Mouse (Mus musculus): Measurements from ENCODE around the gene Det1. TPM values are rescaled to one million over a fixed set of nuclear protein-coding genes. Genes with fewer than 3 reads are reported as not detected.

Det1 gene
- polyA plus RNA-seq, 1 experiment from 2014 or later: 14.9 TPM

DNA sequence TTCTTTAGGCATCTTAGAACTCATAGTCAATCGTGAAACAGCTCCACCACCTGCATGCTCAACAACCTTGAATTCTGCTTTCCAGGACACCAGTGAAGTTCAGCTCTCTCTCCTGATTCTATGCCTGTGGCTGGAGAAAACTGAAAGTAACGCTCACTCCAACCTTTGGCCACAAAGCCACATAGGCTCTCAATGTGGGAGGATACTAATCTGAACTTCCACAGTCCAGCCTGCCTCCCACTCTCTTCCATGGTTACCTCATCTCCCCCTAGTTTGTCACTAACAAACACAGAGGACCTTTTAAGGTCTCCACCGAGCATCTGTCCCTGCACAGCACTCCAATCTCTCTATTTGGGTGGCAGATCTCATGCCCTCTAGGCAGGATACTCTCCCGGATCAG, 11.4 kb downstream of the Det1 start:
- H3K27ac ChIP-seq (replicated peaks; ENCODE audit: low read depth, low read length): no peak overlapping the region
- no peaks in the 10 kb centered on the region for H3K27me3 ChIP-seq (ENCODE audit: control insufficient read depth, insufficient read depth, low read length)
- no peak overlapping the region for H3K9ac ChIP-seq (replicated peaks; ENCODE audit: low read length)
- 95% methylated on average over 4 of the region's 4 CpGs for WGBS
- no peaks in the 10 kb centered on the region for H3K9me3 ChIP-seq (ENCODE audit: control insufficient read depth, low read length)
- no peak overlapping the region for H3K4me3 ChIP-seq (replicated peaks; ENCODE audit: low read depth, low read length)
- DNase-seq (no peak), ATAC-seq (ENCODE audit: low FRiP score, low TSS enrichment) (no peak)
- no peaks in the 10 kb centered on the region for H3K4me1 ChIP-seq (ENCODE audit: control insufficient read depth, insufficient read depth, low read length)
- H3K4me2 ChIP-seq (ENCODE audit: low read length): no peak overlapping the region
- peaks cover 57% of the 10 kb centered on the region for H3K36me3 ChIP-seq (ENCODE audit: control insufficient read depth, insufficient read depth, low read length)

DNA sequence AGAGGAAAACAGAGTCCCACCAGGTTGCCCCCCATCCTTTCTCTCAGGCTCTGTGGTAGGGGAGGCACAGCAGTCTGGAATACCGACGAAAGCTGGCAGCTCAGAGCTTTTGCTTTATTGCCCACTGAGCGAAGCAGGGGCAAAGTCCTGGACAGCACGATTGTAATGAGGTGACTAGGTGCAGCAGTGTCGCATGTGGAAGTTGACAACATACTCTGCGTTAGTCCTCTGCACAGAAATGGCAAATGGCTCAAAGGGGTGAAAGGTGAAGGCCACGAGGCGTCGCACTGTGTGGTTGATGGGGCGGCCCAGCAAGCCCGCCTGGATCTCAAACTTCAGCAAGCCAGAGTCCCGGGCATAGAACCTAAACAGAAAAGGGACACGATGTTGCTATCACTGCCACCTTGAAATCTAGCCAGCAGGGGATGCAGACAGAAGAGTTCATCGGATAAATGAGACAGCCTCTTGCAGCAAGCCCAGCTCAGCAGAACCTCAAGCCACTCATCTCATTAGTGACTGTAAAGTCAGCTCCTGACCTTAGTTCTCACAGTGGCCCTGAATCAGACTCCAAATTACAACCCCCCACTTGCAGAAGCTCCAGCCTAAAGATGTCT, 19.2 kb downstream of the Det1 start:
- Histone ChIP-seq H3K9ac (replicated peaks; ENCODE audit: low read length) (no peak overlapping the region), H3K9me3 (ENCODE audit: control insufficient read depth, low read length) (no peaks in the 10 kb centered on the region), H3K4me1 (ENCODE audit: control insufficient read depth, insufficient read depth, low read length) (peaks cover 5% of the 10 kb centered on the region; the same call in 1 of the 2 replicates), H3K36me3 (ENCODE audit: control insufficient read depth, insufficient read depth, low read length) (peaks cover 36% of the 10 kb centered on the region), H3K4me2 (ENCODE audit: low read length) (no peak overlapping the region), H3K27me3 (ENCODE audit: control insufficient read depth, insufficient read depth, low read length) (no peaks in the 10 kb centered on the region), H3K4me3 (replicated peaks; ENCODE audit: low read depth, low read length) (no peak overlapping the region), H3K27ac (replicated peaks; ENCODE audit: low read depth, low read length) (peak overlapping the region; percentile 68)
- ATAC-seq (ENCODE audit: low FRiP score, low TSS enrichment) (no peak), DNase-seq (no peak)
- 89% methylated on average over 14 of the region's 14 CpGs for WGBS

GRCm38 (mm10) chr7:78826682-78827385, 20.2 kb downstream of the Det1 start:
- H3K27me3 ChIP-seq (ENCODE audit: control insufficient read depth, insufficient read depth, low read length): no peaks in the 10 kb centered on the region
- WGBS: 43% methylated on average over 9 of the region's 9 CpGs
- peak overlapping the region; percentile 68 for H3K27ac ChIP-seq (replicated peaks; ENCODE audit: low read depth, low read length)
- peak overlapping the region; percentile 14; the same call in 1 of the 2 replicates for H3K9ac ChIP-seq (replicated peaks; ENCODE audit: low read length)
- ATAC-seq (ENCODE audit: low FRiP score, low TSS enrichment) (peak; percentile 84), DNase-seq (peak; percentile 60)
- H3K9me3 ChIP-seq (ENCODE audit: control insufficient read depth, low read length): no peaks in the 10 kb centered on the region
- no peak overlapping the region for H3K4me2 ChIP-seq (ENCODE audit: low read length)
- H3K4me3 ChIP-seq (replicated peaks; ENCODE audit: low read depth, low read length): no peak overlapping the region
- peaks cover 38% of the 10 kb centered on the region for H3K36me3 ChIP-seq (ENCODE audit: control insufficient read depth, insufficient read depth, low read length)
- peaks cover 5% of the 10 kb centered on the region; the same call in 1 of the 2 replicates for H3K4me1 ChIP-seq (ENCODE audit: control insufficient read depth, insufficient read depth, low read length)

DNA sequence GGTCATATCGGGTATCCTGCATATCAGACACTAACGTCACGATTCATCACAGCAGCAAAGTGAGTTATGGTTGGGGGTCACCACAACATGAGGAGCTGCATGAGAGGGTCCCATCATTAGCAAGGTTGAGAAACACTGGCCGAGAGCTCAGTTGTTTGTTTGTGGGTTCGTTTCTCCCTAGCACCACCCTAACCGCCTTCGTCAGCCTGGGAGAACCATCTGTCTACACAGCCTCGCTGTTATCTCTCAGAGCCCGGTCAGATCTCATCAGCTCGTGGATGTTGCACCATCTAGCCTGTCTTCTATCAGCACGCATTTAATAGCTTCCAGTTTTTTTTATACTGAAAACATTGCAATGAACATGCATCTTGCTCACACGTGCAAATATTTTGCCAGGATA, 28.7 kb downstream of the Det1 start:
- Histone ChIP-seq H3K36me3 (ENCODE audit: control insufficient read depth, insufficient read depth, low read length) (peaks cover 10% of the 10 kb centered on the region; the same call in 1 of the 2 replicates), H3K4me2 (ENCODE audit: low read length) (no peak overlapping the region), H3K4me1 (ENCODE audit: control insufficient read depth, insufficient read depth, low read length) (0 out of 2 replicates have a peak, but pooled peaks cover 3% of the 10 kb centered on the region), H3K9ac (replicated peaks; ENCODE audit: low read length) (no peak overlapping the region), H3K9me3 (ENCODE audit: control insufficient read depth, low read length) (no peaks in the 10 kb centered on the region), H3K27ac (replicated peaks; ENCODE audit: low read depth, low read length) (no peak overlapping the region), H3K4me3 (replicated peaks; ENCODE audit: low read depth, low read length) (no peak overlapping the region), H3K27me3 (ENCODE audit: control insufficient read depth, insufficient read depth, low read length) (no peaks in the 10 kb centered on the region)
- no peak for DNase-seq
- 90% methylated on average over 12 of the region's 12 CpGs for WGBS
- no peak for ATAC-seq (ENCODE audit: low FRiP score, low TSS enrichment)

DNA sequence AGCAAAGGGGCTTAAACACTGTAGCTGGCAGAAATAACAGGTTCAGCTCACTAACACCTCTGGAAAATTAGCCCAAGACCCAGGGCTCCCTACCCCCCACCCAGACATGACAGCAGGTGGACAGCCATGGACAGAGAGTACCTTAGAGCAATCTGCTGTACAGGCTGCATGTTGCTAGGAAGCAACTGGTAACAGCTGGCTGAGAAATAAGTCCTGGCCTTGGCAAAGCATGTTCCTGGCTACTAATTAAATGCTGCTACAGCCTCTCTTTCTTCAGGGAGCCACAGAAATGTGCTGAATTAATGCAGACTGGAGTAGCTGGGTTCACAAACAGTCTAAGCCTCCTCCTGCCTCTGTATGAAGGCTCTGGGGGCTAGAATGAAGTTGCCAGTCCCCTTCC, 32.3 kb downstream of the Det1 start:
- no peak overlapping the region for H3K9ac ChIP-seq (replicated peaks; ENCODE audit: low read length)
- peak; percentile 36 for DNase-seq
- H3K9me3 ChIP-seq (ENCODE audit: control insufficient read depth, low read length): no peaks in the 10 kb centered on the region
- H3K4me3 ChIP-seq (replicated peaks; ENCODE audit: low read depth, low read length): no peak overlapping the region
- no peaks in the 10 kb centered on the region for H3K36me3 ChIP-seq (ENCODE audit: control insufficient read depth, insufficient read depth, low read length)
- peak overlapping the region; percentile 26; the same call in 1 of the 2 replicates for H3K27ac ChIP-seq (replicated peaks; ENCODE audit: low read depth, low read length)
- no peak overlapping the region for H3K4me2 ChIP-seq (ENCODE audit: low read length)
- 0 out of 2 replicates have a peak, but pooled peaks cover 3% of the 10 kb centered on the region for H3K4me1 ChIP-seq (ENCODE audit: control insufficient read depth, insufficient read depth, low read length)
- ATAC-seq (ENCODE audit: low FRiP score, low TSS enrichment): no peak; the same call in 1 of the 2 replicates
- H3K27me3 ChIP-seq (ENCODE audit: control insufficient read depth, insufficient read depth, low read length): no peaks in the 10 kb centered on the region

GRCm38 (mm10) chr7:78813791-78814190, 33.3 kb downstream of the Det1 start:
- DNase-seq: no peak
- Histone ChIP-seq H3K9me3 (ENCODE audit: control insufficient read depth, low read length) (no peaks in the 10 kb centered on the region), H3K9ac (replicated peaks; ENCODE audit: low read length) (no peak overlapping the region), H3K27ac (replicated peaks; ENCODE audit: low read depth, low read length) (no peak overlapping the region), H3K27me3 (ENCODE audit: control insufficient read depth, insufficient read depth, low read length) (no peaks in the 10 kb centered on the region), H3K36me3 (ENCODE audit: control insufficient read depth, insufficient read depth, low read length) (no peaks in the 10 kb centered on the region), H3K4me2 (ENCODE audit: low read length) (no peak overlapping the region), H3K4me1 (ENCODE audit: control insufficient read depth, insufficient read depth, low read length) (0 out of 2 replicates have a peak, but pooled peaks cover 3% of the 10 kb centered on the region), H3K4me3 (replicated peaks; ENCODE audit: low read depth, low read length) (no peak overlapping the region)
- WGBS: 89% methylated on average over 6 of the region's 6 CpGs
- ATAC-seq (ENCODE audit: low FRiP score, low TSS enrichment): no peak

DNA sequence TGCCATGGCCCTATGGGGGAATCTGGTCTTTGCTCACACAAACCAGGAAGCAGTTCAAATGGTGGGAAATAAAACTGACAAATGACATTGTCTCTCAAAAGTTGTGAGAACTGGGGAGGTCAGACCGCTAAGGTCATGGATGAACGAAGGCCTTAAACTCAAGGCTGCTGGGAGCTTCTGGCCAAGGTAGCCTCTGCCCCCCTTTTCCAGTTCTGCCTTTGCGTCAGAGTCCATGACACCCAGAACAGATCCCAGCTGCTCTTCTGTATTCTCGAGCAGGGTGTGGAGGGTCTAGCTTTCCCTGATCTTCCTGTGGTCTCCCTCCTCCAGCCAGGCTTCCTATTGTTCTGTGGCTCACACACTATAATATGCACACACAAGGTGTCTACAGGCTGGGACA, 39.9 kb downstream of the Det1 start:
- no peaks in the 10 kb centered on the region for H3K27me3 ChIP-seq (ENCODE audit: control insufficient read depth, insufficient read depth, low read length)
- DNase-seq (no peak), ATAC-seq (ENCODE audit: low FRiP score, low TSS enrichment) (no peak)
- H3K9ac ChIP-seq (replicated peaks; ENCODE audit: low read length): no peak overlapping the region
- WGBS: 86% methylated on average over 4 of the region's 4 CpGs
- no peak overlapping the region for H3K4me2 ChIP-seq (ENCODE audit: low read length)
- no peaks in the 10 kb centered on the region for H3K36me3 ChIP-seq (ENCODE audit: control insufficient read depth, insufficient read depth, low read length)
- H3K4me1 ChIP-seq (ENCODE audit: control insufficient read depth, insufficient read depth, low read length): no peaks in the 10 kb centered on the region
- H3K9me3 ChIP-seq (ENCODE audit: control insufficient read depth, low read length): no peaks in the 10 kb centered on the region
- no peak overlapping the region for H3K27ac ChIP-seq (replicated peaks; ENCODE audit: low read depth, low read length)
- no peak overlapping the region for H3K4me3 ChIP-seq (replicated peaks; ENCODE audit: low read depth, low read length)

GRCm38 (mm10) chr7:78803841-78804240, 43.2 kb downstream of the Det1 start:
- Histone ChIP-seq H3K4me3 (replicated peaks; ENCODE audit: low read depth, low read length) (no peak overlapping the region), H3K27ac (replicated peaks; ENCODE audit: low read depth, low read length) (no peak overlapping the region), H3K4me2 (ENCODE audit: low read length) (no peak overlapping the region), H3K36me3 (ENCODE audit: control insufficient read depth, insufficient read depth, low read length) (no peaks in the 10 kb centered on the region), H3K4me1 (ENCODE audit: control insufficient read depth, insufficient read depth, low read length) (peaks cover under 1% of the 10 kb centered on the region; the same call in 1 of the 2 replicates), H3K9me3 (ENCODE audit: control insufficient read depth, low read length) (no peaks in the 10 kb centered on the region), H3K9ac (replicated peaks; ENCODE audit: low read length) (no peak overlapping the region), H3K27me3 (ENCODE audit: control insufficient read depth, insufficient read depth, low read length) (no peaks in the 10 kb centered on the region)
- DNase-seq: no peak
- 88% methylated on average over 3 of the region's 3 CpGs for WGBS
- ATAC-seq (ENCODE audit: low FRiP score, low TSS enrichment): no peak
